Mouse (Mus musculus) frontal cortex, postnatal 36 days (tissue): ENCODE results near the gene Oas1e.
"Not testable (repeated sequence)": the region's sequence is repeated elsewhere in the genome, so short reads cannot be mapped to it uniquely, and the experiment has no call there.

Experiments
- DNase-seq, 2 experiments: peaks; one replicate each; pipeline ENCODE4 v3.0.0; 2022; ENCODE audit warnings: low spot score in 2 of 2

Oas1e gene

GRCm38 (mm10) chr5:120795480-120796034 lies at the start of gene Oas1e:
Oas1e (minus strand) TSS chr5:120795530.
- not testable (repeated sequence) for DNase-seq

GRCm38 (mm10) chr5:120844713-120845112 lies 49.4 kb upstream of the Oas1e start:
- DNase-seq, result no peak

GRCm38 (mm10) chr5:120836731-120837585 lies 41.6 kb upstream of the Oas1e start:
- DNase-seq, result peak; percentile 37 to 42

GRCm38 (mm10) chr5:120833335-120834280 lies 38.3 kb upstream of the Oas1e start:
- DNase-seq, result no peak

GRCm38 (mm10) chr5:120831031-120831430 lies 35.7 kb upstream of the Oas1e start:
- no peak for DNase-seq

GRCm38 (mm10) chr5:120818999-120819398 lies 23.7 kb upstream of the Oas1e start:
- no peak for DNase-seq

GRCm38 (mm10) chr5:120815949-120816348 lies 20.6 kb upstream of the Oas1e start:
- no peak for DNase-seq

GRCm38 (mm10) chr5:120813023-120813422 lies 17.7 kb upstream of the Oas1e start:
- no peak for DNase-seq

- DNase-seq, result peak; percentile 72 to 84
Measured at GRCm38 (mm10) chr5:120811951-120812819, 16.9 kb upstream of the Oas1e start, which contains the start of gene Oas1c. Oas1c (minus strand) TSS chr5:120812514.

GRCm38 (mm10) chr5:120809171-120809570 lies 13.8 kb upstream of the Oas1e start:
- DNase-seq, result no peak

- DNase-seq, result peak; percentile 38 to 44
Measured at GRCm38 (mm10) chr5:120806458-120806857, 11.1 kb upstream of the Oas1e start.

GRCm38 (mm10) chr5:120803596-120803995 lies 8.3 kb upstream of the Oas1e start:
- no peak for DNase-seq

GRCm38 (mm10) chr5:120798943-120799342 lies 3.6 kb upstream of the Oas1e start:
- DNase-seq, result not testable (repeated sequence)

- not testable (repeated sequence) for DNase-seq
Measured at GRCm38 (mm10) chr5:120798147-120798546, 2.8 kb upstream of the Oas1e start.

- peak; percentile 44 to 52 for DNase-seq
Measured at GRCm38 (mm10) chr5:120793043-120793442, 2.3 kb downstream of the Oas1e start.

- no peak for DNase-seq
Measured at GRCm38 (mm10) chr5:120787042-120787441, 8.3 kb downstream of the Oas1e start.

GRCm38 (mm10) chr5:120782446-120782845 lies 12.9 kb downstream of the Oas1e start:
- DNase-seq, result no peak

GRCm38 (mm10) chr5:120781646-120782045 lies 13.7 kb downstream of the Oas1e start:
- no peak for DNase-seq

GRCm38 (mm10) chr5:120779922-120780321 lies 15.4 kb downstream of the Oas1e start:
- DNase-seq, result no peak

- no peak for DNase-seq
Measured at GRCm38 (mm10) chr5:120778941-120779340, 16.4 kb downstream of the Oas1e start.

GRCm38 (mm10) chr5:120777478-120777877 lies 17.9 kb downstream of the Oas1e start, which contains the start of gene Oas3:
Oas3 (minus strand) TSS chr5:120777661.
- DNase-seq, result no peak
